19 mouse cellular contexts compared by ENCODE assay signal in genomic region chr11:5980108-5980507, GRCm38 (mm10). TPM values are rescaled to one million over a fixed set of nuclear protein-coding genes. Genes with fewer than 3 reads are reported as not detected.
"Had no signal": no experiment of that assay in that cellular context is flagged by ENCODE, and none has a peak within 500 bp of the region (broad histone marks: within the 10 kb centered on the region; RNA-seq: fewer than 3 reads in every experiment).

No protein-coding gene starts in this region.

- H3K27ac ChIP-seq: lung, embryonic 15.5 days; macrophage; midbrain, embryonic 13.5 days; midbrain, embryonic 15.5 days; neural tube, embryonic 12.5 days; stomach, embryonic 15.5 days; stomach, postnatal 0 days had no signal

- H3K4me3 ChIP-seq: lung, embryonic 15.5 days; megakaryocyte, embryonic 14.5 days; midbrain, embryonic 13.5 days; midbrain, embryonic 15.5 days; neural tube, embryonic 12.5 days; stomach, embryonic 15.5 days had no signal

- H3K4me2 ChIP-seq: lung, embryonic 15.5 days; midbrain, embryonic 11.5 days; midbrain, embryonic 13.5 days; midbrain, embryonic 15.5 days; neural tube, embryonic 12.5 days; stomach, embryonic 15.5 days had no signal

- H3K27me3 ChIP-seq: lung, embryonic 15.5 days; midbrain, embryonic 13.5 days; midbrain, embryonic 15.5 days; neural tube, embryonic 12.5 days; stomach, embryonic 15.5 days had no signal

- DNase-seq: lung, adult 2 months; lung, postnatal 14 days; lung, postnatal 36 days; right cerebral cortex, postnatal 14 days; thymus, adult 2 months; thymus, postnatal 25 days; thymus, postnatal 4 days had no signal

- ATAC-seq: lung, postnatal 0 days; midbrain, embryonic 13.5 days; midbrain, embryonic 15.5 days had no signal

- H3K4me1 ChIP-seq: lung, embryonic 15.5 days; midbrain, embryonic 13.5 days; midbrain, embryonic 15.5 days; neural tube, embryonic 12.5 days; stomach, embryonic 15.5 days had no signal

- H3K9me3 ChIP-seq: lung, embryonic 15.5 days; midbrain, embryonic 13.5 days; midbrain, embryonic 15.5 days; neural tube, embryonic 12.5 days; stomach, embryonic 15.5 days had no signal

- H3K36me3 ChIP-seq: lung, embryonic 15.5 days; midbrain, embryonic 13.5 days; neural tube, embryonic 12.5 days; stomach, embryonic 15.5 days had no signal

- H3K9ac ChIP-seq: lung, embryonic 15.5 days; midbrain, embryonic 15.5 days; neural tube, embryonic 12.5 days; stomach, embryonic 15.5 days had no signal

RNA-seq across cellular contexts. Expression of gene Gck, which starts 30.2 kb away (rescaled TPM):
- total RNA-seq: megakaryocyte progenitor cell, adult 5-6 weeks; monocyte, adult 5-6 weeks had no signal
- polyA plus RNA-seq: macrophage had no signal
